Mouse (Mus musculus) erythroblast, embryonic 14.5 days (primary cell): Measurements from ENCODE around the gene Grm4. TPM values are rescaled to one million over a fixed set of nuclear protein-coding genes. Genes with fewer than 3 reads are reported as not detected.

ENCODE experiments used
- H3K27me3 ChIP-seq: 2 replicates; pipeline ENCODE4 v1.6.1; 2012; ENCODE audit warnings: inconsistent platforms; ENCODE audit not compliant: control insufficient read depth
- H3K36me3 ChIP-seq: 2 replicates; pipeline ENCODE4 v1.6.1; 2012; ENCODE audit warnings: mild to moderate bottlenecking, inconsistent platforms; ENCODE audit not compliant: control insufficient read depth
- H3K4me1 ChIP-seq: 2 replicates; pipeline ENCODE4 v1.6.1; 2012; ENCODE audit warnings: inconsistent platforms; ENCODE audit not compliant: control insufficient read depth
- H3K4me3 ChIP-seq: replicated peaks from 2 replicates; pipeline ENCODE3; 2012; ENCODE audit warnings: moderate library complexity, mild to moderate bottlenecking, inconsistent platforms
- H3K9me3 ChIP-seq: 2 replicates; pipeline ENCODE4 v1.6.1; 2012; ENCODE audit warnings: low read length, inconsistent platforms, mixed read lengths; ENCODE audit not compliant: control insufficient read depth
- GATA1 ChIP-seq: IDR thresholded peaks from 2 replicates; pipeline ENCODE4 v1.6.1; 2012; ENCODE audit warnings: low read length, inconsistent platforms, mixed read lengths
- TAL1 ChIP-seq: IDR thresholded peaks from 3 replicates; pipeline ENCODE4 v1.6.1; 2012; ENCODE audit warnings: low read length, inconsistent platforms, mixed read lengths
- polyA plus RNA-seq: library from polyadenylated mRNA; stranded (reverse); fragments of >175 nt; gene quantifications from 2 replicates; pipeline ENCODE4 v1.2.3, GENCODE M21; 2012

The Grm4 gene
- polyA plus RNA-seq, 1 experiment, result not detected

DNA sequence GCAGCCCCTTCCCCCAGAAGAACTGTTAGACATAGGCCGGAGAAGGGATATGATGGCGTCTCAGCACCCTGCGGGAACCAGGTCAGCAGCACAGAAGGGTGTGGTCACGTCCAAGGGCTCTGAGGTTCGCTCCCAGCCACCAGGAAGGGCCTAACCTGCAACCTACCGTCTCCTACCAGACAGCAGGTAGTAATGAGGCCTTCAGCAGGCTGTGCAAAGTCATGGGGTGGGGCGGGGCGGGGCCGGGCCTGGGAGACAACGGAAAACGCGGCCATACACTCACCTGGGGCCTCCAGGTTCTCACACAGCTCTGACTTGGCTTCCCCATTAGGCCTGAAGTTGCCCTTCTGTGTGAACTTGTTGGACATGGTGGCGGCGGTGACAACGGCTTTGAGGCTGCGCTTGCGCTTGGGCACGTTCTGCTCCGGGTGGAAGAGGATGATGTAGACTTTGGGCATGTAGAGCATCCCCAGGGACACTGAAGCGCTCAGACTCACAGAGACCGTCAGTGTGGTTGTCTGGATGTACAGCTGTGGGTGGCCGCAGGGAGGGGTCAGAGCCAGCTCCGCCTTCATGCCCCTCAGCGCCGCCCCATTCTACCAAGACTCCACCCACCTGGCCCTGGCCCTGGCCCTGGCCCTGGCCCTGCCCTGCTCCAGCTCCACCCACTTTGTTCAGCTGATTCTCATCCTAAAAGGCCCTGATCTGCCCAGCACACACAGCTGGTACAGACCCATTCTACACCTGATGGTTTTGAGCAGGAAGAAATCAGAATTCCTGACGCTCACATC lies 90.0 kb downstream of the Grm4 start:
- peaks cover 10% of the 10 kb centered on the region for H3K27me3 ChIP-seq

DNA sequence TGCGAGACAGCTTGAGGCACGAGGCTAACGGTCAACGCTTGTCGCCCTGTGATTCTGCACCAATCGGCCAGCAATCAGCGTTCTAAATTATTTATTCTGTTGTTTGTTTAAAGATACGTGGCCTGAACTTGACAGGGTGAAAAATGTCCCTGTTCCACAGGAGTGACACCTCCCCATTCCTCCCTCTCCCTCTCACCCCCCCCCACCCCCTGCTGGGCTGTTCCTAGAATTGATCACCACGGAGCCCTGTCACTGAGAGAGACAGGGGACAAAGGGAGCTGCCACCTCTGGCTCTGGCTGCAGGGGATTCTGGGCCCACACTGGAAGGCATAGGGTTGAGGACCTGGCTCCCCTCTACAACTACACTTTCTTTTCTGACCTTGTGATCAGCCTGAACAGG lies 91.4 kb downstream of the Grm4 start:
- H3K4me1 ChIP-seq, result peaks cover 9% of the 10 kb centered on the region
- peaks cover 4% of the 10 kb centered on the region; the same call in 1 of the 2 replicates for H3K9me3 ChIP-seq
- H3K36me3 ChIP-seq, result no peaks in the 10 kb centered on the region
- no peak for TF ChIP-seq TAL1
- no peak for TF ChIP-seq GATA1
- H3K4me3 ChIP-seq, result no peak overlapping the region
- peaks cover 10% of the 10 kb centered on the region for H3K27me3 ChIP-seq

More for the DNA sequence above, 90.0 kb downstream of the Grm4 start:
- H3K4me3 ChIP-seq, result no peak overlapping the region
- no peak for TF ChIP-seq TAL1
- no peak for TF ChIP-seq GATA1
- no peaks in the 10 kb centered on the region for H3K36me3 ChIP-seq
- H3K4me1 ChIP-seq, result peaks cover 9% of the 10 kb centered on the region
- H3K9me3 ChIP-seq, result peaks cover 4% of the 10 kb centered on the region; the same call in 1 of the 2 replicates

DNA sequence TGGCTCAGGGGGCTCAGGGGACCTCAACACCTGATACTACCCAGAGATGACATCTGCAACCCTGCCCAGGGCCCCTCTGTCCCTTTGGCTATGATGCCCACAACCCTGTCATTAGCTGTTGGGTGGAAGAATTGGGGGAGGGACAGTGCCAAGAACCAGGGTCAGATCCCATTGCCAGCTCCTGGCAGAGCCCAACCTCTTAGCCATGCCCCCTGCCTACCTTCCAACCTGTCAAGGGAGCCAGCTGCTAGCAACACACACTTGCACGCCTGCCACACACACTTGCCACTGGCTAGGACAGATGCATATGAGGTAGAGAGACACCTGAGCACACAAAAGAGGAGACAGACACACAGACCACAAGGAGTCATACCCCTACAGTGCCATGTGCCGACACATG lies 96.2 kb downstream of the Grm4 start:
- no peak overlapping the region for H3K4me3 ChIP-seq
- peaks cover 4% of the 10 kb centered on the region; the same call in 1 of the 2 replicates for H3K9me3 ChIP-seq
- no peaks in the 10 kb centered on the region for H3K4me1 ChIP-seq
- H3K27me3 ChIP-seq, result peaks cover 8% of the 10 kb centered on the region
- H3K36me3 ChIP-seq, result no peaks in the 10 kb centered on the region
- TF ChIP-seq GATA1 (no peak), TAL1 (no peak)

DNA sequence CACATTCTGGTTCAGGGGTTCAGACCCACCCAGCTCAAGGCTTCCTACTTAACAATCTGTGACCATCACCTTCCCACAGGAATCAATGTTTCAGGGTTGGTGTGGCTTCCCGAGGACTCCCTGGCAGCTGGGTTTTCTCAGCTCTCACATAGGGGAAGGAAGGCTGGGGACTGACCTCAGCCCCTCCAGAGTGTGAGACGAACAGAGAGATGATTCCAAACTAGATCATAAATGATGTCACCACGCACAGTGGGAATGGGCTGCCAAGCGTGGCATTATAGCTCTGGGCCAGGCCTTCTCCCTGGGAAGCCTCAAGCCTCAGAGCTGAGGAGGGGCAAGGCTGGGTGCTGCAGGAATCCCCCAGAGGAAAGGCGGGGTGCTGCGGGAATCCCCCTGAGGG lies 96.8 kb downstream of the Grm4 start:
- H3K4me1 ChIP-seq, result no peaks in the 10 kb centered on the region
- peaks cover 4% of the 10 kb centered on the region; the same call in 1 of the 2 replicates for H3K9me3 ChIP-seq

DNA sequence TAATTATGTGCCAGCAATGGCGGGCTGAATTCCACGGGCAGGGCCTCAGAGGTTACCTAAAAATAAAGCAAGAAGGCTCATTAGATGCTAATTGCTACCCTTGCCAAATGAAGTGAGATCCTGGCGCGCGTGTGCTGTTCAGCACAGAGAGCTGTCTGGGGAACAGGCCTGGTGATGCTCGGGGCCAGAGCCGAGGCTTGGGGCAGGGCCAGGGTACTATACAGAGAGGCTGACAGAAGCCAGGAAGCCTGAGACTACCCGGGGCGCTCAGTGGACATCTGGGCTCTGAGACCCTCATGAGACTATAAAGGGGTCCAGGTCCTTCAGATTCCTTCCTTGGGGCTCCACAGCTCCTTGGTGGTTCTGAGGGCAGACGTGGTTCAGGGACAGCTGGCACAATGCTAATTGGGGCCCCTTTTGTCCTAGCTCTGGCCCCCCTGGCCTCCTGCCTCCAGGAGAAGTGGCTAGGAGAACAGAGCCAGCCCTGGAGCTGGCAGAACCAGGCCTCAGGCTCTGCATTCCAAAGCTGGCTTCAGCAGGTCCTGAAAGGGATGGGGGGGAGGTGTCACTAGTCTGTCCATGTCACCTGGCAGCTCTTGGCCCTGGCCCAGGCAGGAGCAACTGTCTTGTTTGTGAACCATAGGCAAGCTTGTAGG lies 98.3 kb downstream of the Grm4 start:
- H3K4me3 ChIP-seq, result no peak overlapping the region
- no peaks in the 10 kb centered on the region for H3K36me3 ChIP-seq
- TF ChIP-seq GATA1, result no peak
- TF ChIP-seq TAL1, result no peak
- H3K27me3 ChIP-seq, result no peaks in the 10 kb centered on the region; the same call in 1 of the 2 replicates
- no peaks in the 10 kb centered on the region; the same call in 1 of the 2 replicates for H3K9me3 ChIP-seq
- no peaks in the 10 kb centered on the region for H3K4me1 ChIP-seq

More for the DNA sequence above, 96.8 kb downstream of the Grm4 start:
- no peaks in the 10 kb centered on the region for H3K36me3 ChIP-seq
- peaks cover 5% of the 10 kb centered on the region for H3K27me3 ChIP-seq
- no peak overlapping the region for H3K4me3 ChIP-seq
- TF ChIP-seq TAL1 (no peak), GATA1 (no peak)

DNA sequence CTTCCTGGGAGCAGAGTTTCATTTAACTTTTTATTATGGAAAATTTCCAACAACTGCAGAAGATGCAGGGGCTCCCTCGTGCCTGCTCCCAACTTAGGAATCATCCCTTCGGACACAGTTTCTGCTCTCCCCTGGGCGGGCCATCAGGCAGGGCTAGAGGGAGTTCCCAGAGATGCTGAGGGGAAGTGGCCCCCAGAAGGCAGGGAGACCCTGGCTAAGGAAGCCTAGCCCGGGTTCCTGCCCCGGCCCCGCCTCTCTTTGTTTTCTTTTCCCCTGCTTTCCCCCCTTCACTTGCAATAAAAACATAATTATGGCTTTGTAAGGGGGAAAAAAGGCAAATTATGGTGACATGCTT lies 98.9 kb downstream of the Grm4 start:
- Histone ChIP-seq H3K9me3 (no peaks in the 10 kb centered on the region), H3K4me1 (no peaks in the 10 kb centered on the region), H3K4me3 (no peak overlapping the region), H3K27me3 (no peaks in the 10 kb centered on the region; the same call in 1 of the 2 replicates), H3K36me3 (no peaks in the 10 kb centered on the region)
- no peak for TF ChIP-seq GATA1
- no peak for TF ChIP-seq TAL1

DNA sequence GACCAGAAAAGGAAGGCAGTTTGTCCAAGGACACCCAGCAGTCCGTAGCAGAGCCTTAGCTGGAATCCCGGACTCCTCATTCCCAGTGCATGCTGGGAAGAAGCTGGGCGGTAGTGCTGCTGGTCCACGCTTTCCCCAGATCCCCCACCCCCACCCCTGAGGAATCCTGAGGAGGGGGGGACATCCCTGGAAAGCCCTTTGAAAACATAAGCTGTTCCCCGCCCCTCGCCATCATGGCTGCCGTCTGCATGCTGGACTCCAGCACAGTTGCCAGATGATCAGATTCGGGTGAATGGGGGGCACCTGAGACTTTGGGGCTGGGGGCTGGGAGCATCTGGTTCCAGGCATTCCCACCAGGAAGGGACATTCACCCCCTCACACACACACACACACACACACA lies 99.4 kb downstream of the Grm4 start:
- TF ChIP-seq TAL1, result no peak
- no peak for TF ChIP-seq GATA1
- H3K4me1 ChIP-seq, result no peaks in the 10 kb centered on the region
- no peak overlapping the region for H3K4me3 ChIP-seq
- no peaks in the 10 kb centered on the region for H3K36me3 ChIP-seq
- no peaks in the 10 kb centered on the region; the same call in 1 of the 2 replicates for H3K27me3 ChIP-seq
- no peaks in the 10 kb centered on the region for H3K9me3 ChIP-seq

DNA sequence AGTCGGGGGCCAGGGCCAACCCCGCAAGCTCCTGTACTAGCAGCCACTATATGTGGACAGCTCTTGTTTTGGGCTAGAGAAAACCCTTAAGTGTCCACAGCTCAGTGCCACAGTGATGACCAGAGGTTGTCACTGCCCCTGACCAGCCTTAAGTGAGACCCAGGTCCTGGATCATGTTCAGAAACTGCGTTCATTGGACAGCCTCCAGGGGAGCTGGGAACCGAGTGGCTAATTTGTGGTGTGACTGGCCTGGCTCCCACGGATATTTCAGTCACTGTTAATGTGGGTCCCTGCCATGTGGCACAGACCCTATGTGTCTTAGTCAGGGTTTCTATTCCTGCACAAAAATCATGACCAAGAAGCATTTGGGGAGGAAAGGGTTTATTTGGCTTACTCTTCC lies 112.2 kb downstream of the Grm4 start:
- Histone ChIP-seq H3K4me3 (no peak overlapping the region), H3K36me3 (no peaks in the 10 kb centered on the region), H3K4me1 (no peaks in the 10 kb centered on the region), H3K9me3 (peaks cover 2% of the 10 kb centered on the region), H3K27me3 (no peaks in the 10 kb centered on the region)
- TF ChIP-seq GATA1 (no peak), TAL1 (no peak)

DNA sequence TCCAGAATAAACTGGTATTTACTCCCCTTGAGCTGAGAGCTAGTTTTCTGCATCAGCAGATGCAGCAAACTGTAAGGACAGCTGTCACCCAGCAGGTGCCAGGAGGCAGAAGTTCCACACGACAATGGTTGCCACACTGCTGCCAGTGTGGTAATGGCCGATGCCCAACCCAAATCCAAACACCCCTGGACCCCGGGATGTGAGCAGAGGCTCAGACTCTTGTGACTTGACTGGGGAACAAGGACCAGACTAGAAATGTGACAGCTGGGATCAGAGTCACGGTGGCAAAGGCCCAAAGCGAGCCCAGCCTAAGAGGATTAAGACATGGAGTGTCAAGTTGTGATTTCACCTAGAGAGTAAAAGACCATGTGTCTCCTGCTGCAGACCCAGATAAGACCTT lies 112.7 kb downstream of the Grm4 start:
- Histone ChIP-seq H3K4me1 (no peaks in the 10 kb centered on the region), H3K27me3 (no peaks in the 10 kb centered on the region), H3K9me3 (peaks cover 2% of the 10 kb centered on the region), H3K4me3 (no peak overlapping the region), H3K36me3 (no peaks in the 10 kb centered on the region)
- no peak for TF ChIP-seq GATA1
- TF ChIP-seq TAL1, result no peak
